Mouse (Mus musculus) liver (tissue): Measurements from ENCODE around the gene Prpsap1.

Source experiments
- DNase-seq: peaks from one replicate; pipeline ENCODE4 v3.0.0-alpha.2; 2020; ENCODE audit warnings: mixed read lengths

The Prpsap1 gene

DNA sequence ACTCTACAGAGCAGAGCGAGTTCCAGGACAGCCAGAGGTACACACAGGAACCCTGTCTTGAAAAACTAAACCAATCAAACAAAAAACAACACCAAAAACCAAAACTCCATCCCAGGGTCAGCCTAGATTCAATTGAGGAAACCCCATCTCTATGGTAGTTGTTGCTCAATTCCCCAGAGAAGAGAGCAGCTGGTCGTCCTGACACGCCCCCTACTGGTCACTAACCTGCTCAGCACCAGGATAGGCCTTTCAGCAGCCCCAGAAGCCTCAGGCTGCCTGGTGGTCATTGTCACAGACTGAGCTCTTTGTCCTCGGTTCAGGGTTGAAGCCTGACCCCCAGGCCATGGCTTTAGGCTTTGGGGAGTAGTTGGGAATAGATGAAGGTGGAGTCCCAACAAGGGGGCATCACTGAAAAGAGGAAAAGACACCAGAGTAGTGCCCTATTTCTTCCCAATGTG, at the start of gene Prpsap1:
Gene Prpsap1 (minus strand): TSS at position 408 of the 458 bp plus-strand sequence.
- DNase-seq = peak; percentile 77

DNA sequence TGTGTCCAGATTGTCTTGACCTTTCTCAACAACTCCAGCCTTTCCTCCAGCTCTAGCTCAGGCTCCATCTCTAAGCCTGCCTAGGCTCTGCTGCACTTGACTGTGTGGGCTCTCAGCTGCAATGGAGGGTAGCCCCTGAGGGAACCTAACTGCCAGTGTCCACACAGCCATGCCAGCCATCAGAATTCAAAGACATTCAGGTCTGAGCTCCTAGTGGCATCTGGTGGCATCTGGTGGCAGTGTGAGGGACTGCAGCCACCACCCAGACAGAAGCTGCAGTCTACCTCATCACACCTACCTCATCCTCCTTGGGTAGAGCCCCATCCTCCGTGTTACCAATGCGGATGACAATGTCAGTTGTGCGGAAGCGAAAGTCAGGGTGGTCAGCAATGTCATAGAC, 49.1 kb upstream of the Prpsap1 start:
- peak; percentile 65 for DNase-seq

DNA sequence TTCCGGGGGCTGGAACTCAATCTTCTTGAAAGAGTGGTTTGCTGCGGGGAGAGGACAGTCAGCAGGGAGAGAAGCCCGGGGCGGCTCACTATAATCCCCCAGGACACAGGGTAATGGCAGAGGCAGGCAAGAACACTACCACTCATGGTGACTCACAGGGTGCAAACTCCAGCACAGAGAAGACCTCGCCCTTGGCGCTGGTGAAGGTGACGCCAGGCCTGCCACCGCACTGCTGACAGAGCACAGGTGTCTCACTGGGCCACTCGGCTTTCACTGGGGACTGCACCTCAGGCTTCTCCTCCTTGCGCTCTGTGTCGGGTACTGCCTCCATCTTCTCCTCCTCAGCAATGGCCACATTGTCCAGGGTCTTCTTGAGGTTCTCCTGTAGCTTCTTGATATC, 47.2 kb upstream of the Prpsap1 start:
- DNase-seq = no peak

DNA sequence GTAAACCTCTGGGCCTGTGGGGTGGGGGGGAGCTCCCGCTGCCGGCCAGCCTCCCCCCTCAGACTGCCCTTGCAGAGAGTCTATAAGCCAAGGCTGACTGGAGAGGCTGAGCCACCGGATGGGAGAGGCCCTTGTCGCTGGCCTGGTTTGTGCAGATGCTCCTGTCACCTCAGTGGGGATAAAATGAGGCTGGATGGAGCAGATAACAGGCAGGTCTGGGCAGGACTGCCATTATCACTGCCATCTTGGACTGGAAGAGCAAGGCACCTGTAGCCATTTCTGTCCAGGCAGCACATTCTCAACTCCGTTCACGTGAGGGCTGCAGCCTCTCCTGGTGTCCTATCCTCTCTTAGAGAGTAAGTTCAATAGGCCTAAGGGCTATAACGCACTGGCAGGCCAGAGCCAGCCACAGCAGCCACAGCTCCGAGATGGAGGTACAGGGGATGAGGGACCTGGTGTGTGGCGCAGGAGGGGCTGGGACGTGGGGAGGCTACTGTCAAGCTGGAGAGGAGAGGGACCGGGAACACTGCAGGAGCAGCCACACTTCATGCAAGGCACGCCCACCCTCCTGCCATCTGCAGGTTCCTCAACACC, 44.2 kb upstream of the Prpsap1 start:
- DNase-seq = peak; percentile 77

DNA sequence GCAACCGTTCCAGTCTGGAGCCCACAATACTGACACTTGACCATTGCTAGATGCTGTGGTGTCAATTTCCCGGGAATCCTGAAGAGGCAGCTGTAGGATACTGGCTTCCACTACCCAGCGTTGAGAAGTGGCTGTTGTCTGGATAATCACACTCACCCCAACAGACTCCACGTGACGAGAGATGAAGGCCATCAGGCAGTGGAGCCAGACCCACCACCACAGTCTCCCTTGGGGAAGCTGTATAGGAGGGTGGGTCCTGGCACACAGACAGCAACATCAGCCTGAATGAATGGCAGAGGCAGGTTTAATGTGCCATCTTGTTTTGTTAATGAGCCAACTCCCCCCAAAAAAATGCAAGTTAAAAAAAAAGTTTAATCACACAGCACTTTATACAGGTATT, 43.4 kb upstream of the Prpsap1 start:
- DNase-seq = peak; percentile 30

DNA sequence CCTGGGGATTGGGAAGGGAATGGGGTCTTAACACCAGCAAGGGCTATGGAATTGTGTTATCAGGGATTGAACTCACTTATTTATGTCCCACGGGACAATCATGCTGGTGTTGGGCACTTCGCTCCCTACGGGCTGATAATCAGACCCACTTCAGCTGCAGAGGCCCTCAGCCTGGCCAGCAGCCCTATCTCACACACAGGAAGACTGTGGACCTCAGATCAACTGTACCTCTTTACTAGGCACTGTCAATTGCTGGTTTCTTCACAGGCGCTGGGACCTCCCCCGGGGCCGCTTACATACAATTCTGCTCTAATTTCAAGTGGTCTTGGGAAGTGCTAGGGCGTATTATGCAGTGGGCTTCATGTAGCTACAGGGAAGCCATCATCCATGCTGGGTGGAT, 42.7 kb upstream of the Prpsap1 start:
- DNase-seq = peak; percentile 76

DNA sequence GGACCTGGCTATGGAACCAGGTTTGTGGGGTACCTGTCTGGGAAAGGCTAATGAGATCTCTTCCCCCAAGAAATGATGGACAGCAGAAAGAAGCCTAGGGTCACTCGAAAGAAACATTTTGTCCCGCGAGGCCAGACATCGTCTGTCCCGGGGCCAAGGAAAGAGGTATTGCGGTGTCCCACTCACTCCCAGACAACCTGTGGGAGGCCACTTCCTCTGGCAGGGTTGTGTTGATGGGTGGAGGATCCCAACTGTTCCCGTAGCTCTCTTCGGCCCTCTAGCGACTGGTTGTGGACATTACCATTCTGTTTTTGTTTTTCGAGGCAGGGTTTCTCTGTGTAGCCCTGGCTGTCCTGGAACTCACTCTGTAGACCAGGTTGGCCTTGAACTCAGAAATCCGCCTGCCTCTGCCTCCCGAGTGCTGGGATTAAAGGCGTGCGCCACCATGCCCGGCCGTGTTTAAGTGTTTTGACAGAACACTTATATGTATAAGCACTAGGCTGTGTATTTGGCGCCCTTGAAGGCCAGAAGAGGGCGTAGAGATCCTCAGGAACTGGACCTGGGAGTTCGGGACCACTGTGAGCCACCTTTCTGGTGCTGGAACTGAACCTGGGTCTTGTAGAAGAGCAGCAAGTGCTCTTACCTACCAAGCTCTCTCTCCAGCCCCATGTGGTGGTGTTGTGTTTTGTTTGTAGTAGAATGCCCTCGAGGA, 40.3 kb upstream of the Prpsap1 start:
- DNase-seq = peak; percentile 89

DNA sequence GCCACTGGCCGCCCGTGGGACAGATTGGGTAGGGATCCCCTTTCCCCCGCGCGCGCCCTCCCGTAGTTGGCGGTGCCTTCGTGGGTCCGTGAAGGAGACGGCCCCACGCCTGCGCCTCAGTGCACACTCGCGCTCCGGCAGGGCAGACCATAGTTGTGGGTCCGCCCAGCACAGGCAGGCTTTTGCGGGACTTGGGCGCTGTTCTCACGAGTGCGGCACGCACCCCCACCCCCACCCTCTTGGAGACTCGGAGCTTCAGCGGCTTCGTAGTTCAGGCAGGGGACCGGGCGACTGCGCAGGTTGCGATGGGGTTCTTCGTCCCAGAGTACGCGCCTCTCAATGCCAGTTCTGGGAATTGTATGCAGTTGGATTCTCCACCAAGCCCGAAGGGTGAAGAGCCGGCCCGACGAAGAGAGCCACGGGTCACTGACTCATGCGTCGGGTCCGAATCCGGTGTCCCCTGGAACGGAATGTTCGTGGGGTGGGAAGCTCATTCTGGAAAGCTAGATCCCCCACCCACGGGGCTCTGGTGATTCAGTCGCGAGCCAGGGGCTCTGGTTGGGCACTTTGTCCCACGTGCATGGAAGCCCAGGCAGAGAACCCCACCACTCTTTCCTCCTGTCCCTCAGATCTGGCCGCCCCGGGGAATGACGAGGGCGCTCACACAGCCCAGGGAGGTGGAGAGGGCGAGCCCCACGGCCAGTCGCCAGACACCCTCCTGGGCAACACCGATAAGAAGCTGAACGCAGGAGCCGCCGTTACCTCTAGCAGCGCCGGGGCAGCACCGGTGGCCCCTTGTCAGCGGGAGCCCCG, 39.5 kb upstream of the Prpsap1 start:
- DNase-seq = peak; percentile 93

DNA sequence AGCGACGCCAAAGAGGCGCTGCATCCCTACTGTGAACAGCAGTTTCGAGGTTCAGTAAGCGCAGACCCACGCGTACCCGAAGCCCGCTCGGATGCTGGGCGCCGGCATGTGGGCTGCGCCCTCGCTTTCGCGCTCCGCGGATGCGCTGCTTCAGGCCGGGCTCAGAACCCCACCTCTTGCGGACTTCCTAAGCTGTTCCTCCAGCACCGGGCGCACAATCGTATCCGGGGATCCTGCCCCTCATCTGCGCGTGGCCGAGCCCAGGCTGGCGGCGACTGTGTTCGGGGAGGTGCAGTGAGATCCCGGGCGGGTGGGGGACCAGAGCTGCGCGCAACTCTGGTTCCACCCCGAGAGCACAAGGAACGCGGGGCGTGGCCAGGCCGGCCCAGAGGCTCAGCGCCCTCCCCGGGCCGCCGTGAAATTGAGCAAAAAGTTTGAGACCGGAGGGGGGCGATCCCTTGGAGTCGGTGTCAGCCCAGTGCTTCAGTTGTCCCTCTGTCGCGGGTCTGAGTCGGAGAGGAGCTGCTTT, 38.9 kb upstream of the Prpsap1 start:
- peak; percentile 90 for DNase-seq

DNA sequence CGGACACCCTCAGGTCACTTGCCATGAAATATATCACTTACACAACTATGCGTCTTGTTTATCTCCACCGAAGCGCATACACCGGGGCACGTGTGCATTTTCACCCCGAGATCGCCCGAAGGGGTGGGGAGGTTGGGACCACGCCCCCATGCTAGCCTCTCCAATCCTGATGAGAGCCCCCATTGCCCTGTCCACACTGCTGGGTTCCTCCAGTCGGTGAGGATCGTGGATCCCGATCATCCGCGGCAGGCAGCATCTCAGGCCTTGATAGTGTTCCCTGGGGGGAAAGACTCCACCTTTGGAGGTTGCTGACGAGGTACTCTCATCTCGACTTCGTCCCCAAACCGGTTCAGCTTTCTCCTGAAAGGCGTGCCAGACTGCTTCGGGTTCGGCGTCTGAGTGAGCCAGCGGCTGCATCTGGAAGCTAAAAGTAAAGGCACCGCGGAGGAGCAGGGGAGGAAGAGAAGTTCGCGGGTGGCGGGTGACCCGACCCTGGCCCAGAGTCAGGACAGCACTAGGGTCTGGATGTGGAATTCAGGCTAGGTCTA, 38.3 kb upstream of the Prpsap1 start:
- DNase-seq = peak; percentile 81

DNA sequence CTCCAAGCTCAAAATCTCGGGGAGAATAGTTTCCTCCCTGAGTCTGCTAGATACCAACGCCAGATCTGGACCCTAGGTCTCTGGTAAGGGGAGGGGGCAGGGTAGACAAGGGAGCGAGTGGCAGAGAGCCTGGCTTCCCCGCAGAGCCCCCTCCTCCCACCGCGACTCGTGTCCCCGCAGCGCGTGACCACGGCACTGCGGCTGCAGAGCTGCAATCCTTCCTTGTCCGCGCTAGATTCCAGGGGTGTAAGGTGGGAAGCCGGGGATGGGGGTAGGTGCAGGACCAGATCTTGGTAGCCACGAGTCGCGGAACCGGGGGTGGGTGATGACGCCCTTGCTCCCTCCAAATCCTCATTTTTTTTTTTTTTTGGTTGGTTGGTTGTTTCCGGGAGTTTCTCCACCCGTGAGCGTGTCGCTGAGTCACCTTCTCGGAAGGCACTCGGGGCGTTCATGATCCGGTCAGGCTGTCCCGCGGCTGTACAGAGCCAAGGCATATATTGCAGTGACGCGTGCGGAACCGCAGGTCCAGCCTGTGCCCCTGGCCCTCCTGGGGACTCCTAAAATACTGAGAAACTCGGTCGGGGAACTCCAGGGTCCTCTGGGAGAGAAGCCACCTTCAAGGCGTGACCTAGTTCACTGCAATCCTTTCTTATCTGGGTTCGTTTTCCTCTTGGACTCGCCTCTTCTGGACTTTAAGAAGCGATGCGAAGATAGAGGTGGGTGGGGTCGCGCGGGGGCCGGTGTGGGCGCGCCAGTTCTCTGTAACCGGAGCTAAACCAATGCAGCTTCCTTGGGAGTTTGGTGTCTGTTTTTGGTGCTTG, 37.6 kb upstream of the Prpsap1 start:
- DNase-seq = peak; percentile 69

DNA sequence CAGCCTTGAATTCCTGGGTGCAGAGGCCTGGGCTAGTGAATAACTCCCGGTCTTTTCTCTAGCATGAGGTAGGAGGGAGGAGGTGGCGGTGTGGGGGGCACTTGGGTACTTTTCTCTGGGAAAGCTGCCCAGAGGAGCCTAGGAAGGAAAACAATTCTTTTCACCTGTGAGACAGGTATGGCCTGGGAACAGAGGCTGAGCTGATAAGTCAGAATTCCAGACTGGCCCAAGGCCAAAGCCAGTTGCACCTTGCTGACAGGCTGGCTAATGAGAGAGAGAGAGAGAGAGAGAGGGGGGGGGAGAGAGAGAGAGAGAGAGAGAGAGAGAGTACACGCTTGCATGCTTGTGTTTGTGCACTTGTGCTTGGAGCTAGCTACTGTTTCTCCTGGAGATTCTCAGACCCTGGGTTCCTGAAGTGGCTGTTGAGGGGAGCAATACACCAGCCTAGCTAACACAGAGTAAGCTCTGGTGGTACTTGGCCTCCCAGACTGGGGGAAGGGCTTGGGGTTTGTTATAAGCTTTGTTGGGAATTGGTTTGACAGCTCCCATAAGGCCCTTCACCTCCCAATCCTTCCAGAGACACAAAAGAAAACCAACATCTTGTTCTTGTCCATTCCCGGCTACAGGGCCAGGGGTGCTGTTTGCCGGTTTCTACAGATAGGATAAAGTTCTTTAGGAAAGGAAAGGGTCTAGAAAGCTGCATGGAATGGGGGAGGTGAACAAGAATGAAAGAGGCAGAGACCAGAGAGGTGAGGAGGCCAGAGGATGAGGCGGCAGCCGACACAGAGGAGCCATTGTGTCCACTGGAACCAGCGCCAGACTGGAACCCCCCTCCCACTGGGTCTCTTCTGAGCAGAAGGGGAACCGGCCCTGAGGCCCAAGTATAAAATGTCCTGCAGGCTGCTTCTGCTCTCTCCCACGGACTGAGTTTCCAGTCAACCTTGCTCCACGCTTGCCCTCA, 36.5 kb upstream of the Prpsap1 start, which contains the start of gene Sphk1:
Gene Sphk1 (plus strand): TSS at position 739 of the 961 bp plus-strand sequence.
- no peak for DNase-seq

DNA sequence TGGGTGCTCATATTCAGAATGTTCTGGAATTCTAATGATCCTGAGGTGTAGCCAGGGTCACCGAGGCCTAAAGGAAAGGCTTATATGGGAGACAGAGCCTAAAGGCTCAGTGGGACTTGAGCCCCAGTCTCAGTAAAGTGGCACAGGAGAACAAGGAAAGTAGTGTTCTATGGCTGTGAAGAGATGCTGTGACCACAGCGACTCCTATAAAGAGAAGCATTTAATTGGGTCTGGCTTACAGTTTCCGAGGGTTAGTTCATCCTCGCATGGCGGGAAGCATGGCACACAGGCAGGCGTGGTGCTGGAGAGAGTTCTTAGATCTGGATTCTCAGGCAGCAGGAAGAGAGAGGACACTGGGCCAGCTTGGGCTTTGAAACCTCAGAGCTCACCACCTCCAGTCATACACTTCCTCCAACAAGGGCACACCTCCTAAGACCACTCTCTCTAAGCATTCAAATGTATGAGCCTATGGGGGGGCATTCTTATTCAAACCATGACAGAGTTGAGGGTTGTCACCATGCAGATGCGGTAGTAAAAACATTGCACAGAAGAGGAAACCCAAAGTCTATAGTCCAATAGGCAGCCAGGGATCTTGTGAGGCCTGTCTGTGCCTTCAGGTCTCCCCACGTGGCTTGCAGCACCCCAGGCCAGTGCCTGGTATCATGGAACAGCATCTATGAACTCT, 34.8 kb upstream of the Prpsap1 start:
- DNase-seq = no peak

DNA sequence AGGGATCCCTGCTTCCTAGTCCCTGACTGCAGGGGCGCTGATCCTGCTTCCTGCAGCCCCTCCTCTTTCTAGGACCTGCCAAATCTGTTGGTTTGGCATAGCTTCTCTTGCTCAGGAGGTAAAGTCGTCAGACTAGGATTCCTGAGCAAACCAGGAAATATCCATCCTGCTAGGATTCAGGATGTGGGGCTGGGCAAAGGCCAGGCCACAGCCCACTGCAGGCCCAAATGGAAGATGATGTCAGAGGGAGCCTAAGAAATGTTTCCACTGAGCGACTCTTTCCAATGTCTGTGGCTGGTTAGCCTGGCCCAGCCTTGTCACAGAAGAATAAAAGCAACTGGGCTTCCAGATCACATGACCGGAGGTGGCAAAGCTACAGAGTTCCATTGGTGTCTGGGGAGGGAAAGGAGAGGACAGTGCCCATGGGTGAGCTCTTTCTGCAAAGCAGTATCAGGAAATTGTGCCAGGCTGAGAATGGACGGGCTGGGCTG, 29.7 kb upstream of the Prpsap1 start:
- DNase-seq = no peak

DNA sequence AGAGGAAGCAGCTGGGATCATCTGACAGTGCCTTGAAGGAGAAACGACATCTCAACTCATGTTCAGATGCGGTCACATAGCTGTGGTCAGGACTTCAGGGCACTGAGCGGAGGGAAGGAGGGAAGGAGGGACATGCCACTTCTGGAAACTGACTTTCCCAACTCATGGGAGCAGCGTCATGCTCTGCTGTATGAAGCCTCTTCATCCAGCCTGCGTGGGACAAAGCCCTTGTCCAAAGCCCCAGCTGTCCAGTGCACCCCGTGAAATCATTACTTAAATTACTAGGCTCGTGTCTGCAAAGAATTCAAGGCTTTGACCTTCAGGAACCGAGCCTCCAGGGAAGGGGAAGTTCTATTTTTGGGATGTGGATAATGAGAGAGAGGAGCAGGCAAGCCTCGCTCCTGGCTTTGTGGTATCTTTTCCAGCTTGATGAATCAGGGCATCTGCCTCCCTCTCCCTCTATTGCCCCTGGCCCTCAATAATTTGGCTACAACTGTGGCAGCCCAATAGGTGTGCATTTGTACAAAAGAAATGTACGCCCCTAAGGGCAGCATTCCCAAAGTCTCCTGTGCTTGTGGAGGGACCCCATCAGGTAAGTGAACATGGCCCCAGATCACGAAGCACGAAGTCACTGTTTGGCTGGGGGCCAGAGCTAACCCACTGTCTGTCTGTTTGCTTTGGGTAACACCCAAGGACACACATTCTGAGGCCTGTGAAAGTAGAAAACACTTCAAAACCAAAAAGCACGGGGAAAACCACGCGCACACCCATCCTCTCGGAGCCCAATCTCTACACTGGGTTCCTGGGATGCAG, 29.1 kb upstream of the Prpsap1 start:
- DNase-seq = no peak

DNA sequence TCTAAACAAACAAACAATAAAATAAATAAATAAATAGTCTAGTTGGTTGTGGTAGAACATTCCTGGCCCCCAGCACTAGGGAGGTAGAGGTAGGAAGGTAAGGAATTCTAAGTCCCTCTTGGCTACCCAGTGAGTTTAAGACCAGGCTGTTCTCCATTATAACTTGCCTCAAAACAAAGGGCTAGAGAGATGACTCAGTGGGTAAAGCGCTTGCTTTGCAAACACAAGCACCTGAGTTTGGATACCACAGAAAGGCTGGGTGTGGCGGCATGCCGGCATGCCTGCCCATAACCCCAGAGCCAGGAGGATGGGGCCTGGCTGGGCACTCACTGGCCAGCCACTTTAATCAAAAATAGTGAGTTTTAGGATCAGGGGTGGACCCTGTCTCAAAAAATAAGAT, 28.0 kb upstream of the Prpsap1 start:
- no peak for DNase-seq

DNA sequence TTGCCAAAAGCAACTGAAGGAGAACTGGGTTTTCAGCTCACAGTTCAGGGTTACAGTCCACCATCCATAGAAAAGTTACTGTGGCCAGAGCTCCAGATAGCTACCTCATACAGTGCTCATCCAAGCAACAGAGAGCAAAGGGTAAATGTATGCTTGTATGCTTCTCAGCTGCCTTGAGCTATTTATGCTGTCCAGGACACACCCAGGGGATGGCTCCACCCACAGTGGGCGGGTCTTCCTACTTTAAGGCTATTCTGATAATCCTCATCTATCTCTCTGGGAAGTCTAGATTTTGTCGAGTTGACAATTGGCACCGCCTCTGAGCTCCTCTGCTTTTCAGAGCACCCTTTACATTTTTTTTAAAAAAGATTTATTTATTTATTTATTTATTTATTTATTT, 27.1 kb upstream of the Prpsap1 start:
- peak; percentile 87 for DNase-seq

DNA sequence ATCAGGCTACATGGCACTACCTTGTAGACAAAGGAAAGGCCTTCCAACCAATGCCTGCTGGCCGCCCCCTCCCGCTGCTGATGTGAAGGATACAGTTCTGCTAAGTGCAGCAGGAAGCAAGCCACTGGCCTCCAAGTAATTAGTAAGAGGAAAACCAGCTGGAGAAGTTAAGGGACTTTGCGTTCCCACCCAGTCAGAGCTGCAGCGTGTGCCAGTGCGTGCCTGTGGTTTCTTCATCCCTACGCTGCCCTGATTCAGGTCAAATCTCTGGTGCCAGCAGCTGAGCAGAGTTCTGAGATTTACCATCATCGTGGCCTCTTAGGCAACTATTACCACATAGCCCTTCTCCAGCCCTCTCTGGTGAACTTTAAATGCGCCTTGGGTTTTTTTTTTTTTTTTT, 24.5 kb upstream of the Prpsap1 start:
- no peak for DNase-seq

DNA sequence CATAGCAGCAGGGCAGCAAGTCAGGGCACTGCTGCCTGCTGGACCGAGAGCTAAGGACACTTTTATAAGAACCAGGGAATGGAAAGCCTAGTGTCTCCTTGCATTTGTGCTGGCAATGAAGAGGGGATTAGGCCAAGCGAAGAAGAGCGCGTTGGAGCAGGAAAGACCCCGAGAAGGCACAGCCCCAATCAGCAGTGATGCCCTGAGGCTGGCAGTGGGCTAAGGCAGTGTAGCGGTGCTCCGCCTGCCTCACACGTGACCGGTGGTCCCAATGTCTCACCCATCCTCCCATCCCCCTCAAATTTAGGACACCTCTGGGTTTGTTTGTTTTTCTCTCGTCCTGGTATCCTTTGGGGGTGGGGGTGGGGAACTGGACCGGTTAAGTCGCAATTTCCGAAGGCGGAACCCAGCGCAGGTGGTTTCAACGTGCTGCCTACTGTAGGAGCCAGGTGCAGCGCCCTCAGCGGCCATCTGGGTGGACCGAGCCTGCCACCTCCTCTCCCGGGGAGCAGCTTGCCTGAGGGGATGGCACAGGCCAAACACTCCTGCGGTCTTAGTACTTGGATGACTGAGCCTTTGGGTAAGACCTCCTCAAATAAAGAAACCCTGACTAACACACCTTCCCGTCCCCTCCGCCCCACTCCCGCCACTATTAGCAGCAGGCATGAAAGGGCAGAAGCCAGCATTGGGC, 21.5 kb upstream of the Prpsap1 start:
- no peak for DNase-seq
